Mouse (Mus musculus): ENCODE data around the gene Galnt2. TPM values are rescaled to one million over a fixed set of nuclear protein-coding genes. Genes with fewer than 3 reads are reported as not detected.

Gene Galnt2
- polyA plus RNA-seq, 1 experiment from 2014 or later: 60.5 TPM

GRCm38 (mm10) chr8:124284984-124285576 is 53.9 kb downstream of the Galnt2 start:
- Histone ChIP-seq H3K9me3 (ENCODE audit: control insufficient read depth, low read length) (no peaks in the 10 kb centered on the region), H3K9ac (ENCODE audit: low read length) (peak overlapping the region; percentile 57), H3K27ac (replicated peaks in 1 of 2; ENCODE audit: control insufficient read depth in 1 of 2, insufficient read depth in 1 of 2, low read depth in 2 of 2, low read length in 2 of 2) (peak overlapping the region; percentile 43 to 77), H3K27me3 (ENCODE audit: control insufficient read depth, insufficient read depth, low read length) (no peaks in the 10 kb centered on the region), H3K4me3 (ENCODE audit: control insufficient read depth in 1 of 2, insufficient read depth in 1 of 2, low read depth in 1 of 2, low read length in 2 of 2) (no peak overlapping the region), H3K4me1 (ENCODE audit: control insufficient read depth in 2 of 2, insufficient read depth in 2 of 2, low read length in 2 of 2) (peaks cover 52 to 75% of the 10 kb centered on the region in 2 experiments), H3K4me2 (ENCODE audit: low read length) (peak overlapping the region; percentile 36), H3K36me3 (ENCODE audit: control insufficient read depth, insufficient read depth, low read length) (no peaks in the 10 kb centered on the region)
- 0 out of 2 replicates have a peak, but pooled peaks have one; percentile 15 for ATAC-seq (ENCODE audit: insufficient number of reproducible peaks, insufficient read depth, low FRiP score, low read depth)
- 28% methylated on average over 9 of the region's 9 CpGs for WGBS

DNA sequence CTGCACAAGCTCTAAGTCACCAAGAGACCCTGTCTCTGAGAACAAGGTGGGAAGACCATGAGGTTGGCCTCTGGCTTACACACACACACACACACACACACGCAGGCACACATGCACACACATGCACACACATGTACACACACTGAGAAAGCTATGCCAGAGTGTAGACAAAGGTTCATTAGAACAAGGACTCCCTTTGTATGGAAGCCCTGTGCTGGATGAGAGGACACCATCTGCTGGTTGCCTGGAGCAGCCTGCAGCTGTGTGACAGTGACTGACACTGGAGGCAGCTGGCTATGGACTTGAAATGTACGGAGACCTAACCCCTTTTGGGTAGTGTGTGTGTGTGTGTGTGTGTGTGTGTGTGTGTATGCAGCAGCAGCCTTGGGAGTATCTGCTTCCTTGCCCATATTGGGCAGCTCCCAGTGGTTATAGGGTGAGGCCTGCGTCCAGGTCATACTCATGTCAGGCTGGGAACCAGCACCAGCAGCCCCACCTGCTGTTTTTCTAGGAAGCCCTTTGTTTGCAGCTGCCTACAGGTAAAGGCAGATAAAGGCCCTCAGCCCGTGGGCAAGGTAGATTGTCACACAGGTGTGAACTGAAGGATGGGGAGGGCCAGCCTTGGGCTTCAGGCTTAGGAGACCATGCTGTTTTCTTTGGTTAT is 55.4 kb downstream of the Galnt2 start:
- H3K27me3 ChIP-seq (ENCODE audit: control insufficient read depth, insufficient read depth, low read length): no peaks in the 10 kb centered on the region
- no peak overlapping the region for H3K4me2 ChIP-seq (ENCODE audit: low read length)
- ATAC-seq (ENCODE audit: insufficient number of reproducible peaks, insufficient read depth, low FRiP score, low read depth): no peak
- H3K36me3 ChIP-seq (ENCODE audit: control insufficient read depth, insufficient read depth, low read length): no peaks in the 10 kb centered on the region
- no peaks in the 10 kb centered on the region for H3K9me3 ChIP-seq (ENCODE audit: control insufficient read depth, low read length)
- H3K4me1 ChIP-seq (ENCODE audit: control insufficient read depth in 2 of 2, insufficient read depth in 2 of 2, low read length in 2 of 2): peaks cover 45 to 63% of the 10 kb centered on the region in 2 experiments
- no peak overlapping the region for H3K4me3 ChIP-seq (ENCODE audit: control insufficient read depth in 1 of 2, insufficient read depth in 1 of 2, low read depth in 1 of 2, low read length in 2 of 2)
- 66% methylated on average over 4 of the region's 4 CpGs for WGBS
- H3K9ac ChIP-seq (ENCODE audit: low read length): no peak overlapping the region
- no peak overlapping the region for H3K27ac ChIP-seq (replicated peaks in 1 of 2; ENCODE audit: control insufficient read depth in 1 of 2, insufficient read depth in 1 of 2, low read depth in 2 of 2, low read length in 2 of 2)

- no peak overlapping the region for H3K4me3 ChIP-seq (ENCODE audit: control insufficient read depth in 1 of 2, insufficient read depth in 1 of 2, low read depth in 1 of 2, low read length in 2 of 2)
- H3K4me1 ChIP-seq (ENCODE audit: control insufficient read depth in 2 of 2, insufficient read depth in 2 of 2, low read length in 2 of 2): peaks cover 35 to 56% of the 10 kb centered on the region in 2 experiments
- H3K27me3 ChIP-seq (ENCODE audit: control insufficient read depth, insufficient read depth, low read length): no peaks in the 10 kb centered on the region
- no peak overlapping the region for H3K4me2 ChIP-seq (ENCODE audit: low read length)
- H3K9ac ChIP-seq (ENCODE audit: low read length): no peak overlapping the region
- ATAC-seq (ENCODE audit: insufficient number of reproducible peaks, insufficient read depth, low FRiP score, low read depth): no peak
- no peak overlapping the region for H3K27ac ChIP-seq (replicated peaks in 1 of 2; ENCODE audit: control insufficient read depth in 1 of 2, insufficient read depth in 1 of 2, low read depth in 2 of 2, low read length in 2 of 2)
- H3K9me3 ChIP-seq (ENCODE audit: control insufficient read depth, low read length): no peaks in the 10 kb centered on the region
- H3K36me3 ChIP-seq (ENCODE audit: control insufficient read depth, insufficient read depth, low read length): no peaks in the 10 kb centered on the region
- WGBS: 72% methylated on average over 4 of the region's 4 CpGs
These were observed 57.1 kb downstream of the Galnt2 start for GRCm38 (mm10) chr8:124288215-124288864.

DNA sequence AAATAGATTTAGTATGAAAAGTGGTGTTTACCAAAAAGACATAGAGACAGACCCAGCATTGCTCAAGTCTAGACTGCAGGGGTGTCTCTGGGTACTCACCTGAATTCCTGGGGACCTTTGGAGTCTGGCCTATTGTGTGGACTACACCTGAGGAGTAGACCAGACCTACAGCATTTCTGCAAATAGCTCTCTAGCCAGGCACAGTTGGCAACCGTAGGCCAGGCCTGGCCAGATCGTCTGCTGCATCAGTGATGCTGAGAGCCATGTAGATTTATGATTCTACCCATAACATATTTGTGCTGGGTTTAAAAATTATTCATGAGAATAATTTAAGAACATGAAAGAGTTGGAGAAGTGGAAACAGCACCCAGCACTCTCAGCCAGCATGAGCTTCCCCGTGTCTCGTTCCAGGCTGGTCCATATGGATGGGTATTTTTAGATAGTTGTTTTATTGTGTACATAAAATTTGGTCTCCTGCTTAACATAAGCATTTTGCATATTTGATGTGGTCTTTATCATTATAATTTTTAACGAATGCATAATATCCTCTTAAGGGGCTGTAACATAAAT is 58.4 kb downstream of the Galnt2 start:
- Histone ChIP-seq H3K9me3 (ENCODE audit: control insufficient read depth, low read length) (no peaks in the 10 kb centered on the region), H3K4me1 (ENCODE audit: control insufficient read depth in 2 of 2, insufficient read depth in 2 of 2, low read length in 2 of 2) (peaks cover 35 to 56% of the 10 kb centered on the region in 2 experiments), H3K4me3 (ENCODE audit: control insufficient read depth in 1 of 2, insufficient read depth in 1 of 2, low read depth in 1 of 2, low read length in 2 of 2) (no peak overlapping the region), H3K4me2 (ENCODE audit: low read length) (no peak overlapping the region), H3K27me3 (ENCODE audit: control insufficient read depth, insufficient read depth, low read length) (no peaks in the 10 kb centered on the region), H3K27ac (replicated peaks in 1 of 2; ENCODE audit: control insufficient read depth in 1 of 2, insufficient read depth in 1 of 2, low read depth in 2 of 2, low read length in 2 of 2) (no peak overlapping the region), H3K36me3 (ENCODE audit: control insufficient read depth, insufficient read depth, low read length) (no peaks in the 10 kb centered on the region), H3K9ac (ENCODE audit: low read length) (no peak overlapping the region)
- ATAC-seq (ENCODE audit: insufficient number of reproducible peaks, insufficient read depth, low FRiP score, low read depth): no peak
- 89% methylated on average over 5 of the region's 5 CpGs for WGBS

GRCm38 (mm10) chr8:124290911-124291691 is 59.9 kb downstream of the Galnt2 start:
- H3K27ac ChIP-seq (replicated peaks in 1 of 2; ENCODE audit: control insufficient read depth in 1 of 2, insufficient read depth in 1 of 2, low read depth in 2 of 2, low read length in 2 of 2): no peak overlapping the region
- WGBS: 92% methylated on average over 9 of the region's 9 CpGs
- ATAC-seq (ENCODE audit: insufficient number of reproducible peaks, insufficient read depth, low FRiP score, low read depth): no peak
- no peak overlapping the region for H3K4me2 ChIP-seq (ENCODE audit: low read length)
- H3K9me3 ChIP-seq (ENCODE audit: control insufficient read depth, low read length): no peaks in the 10 kb centered on the region
- no peaks in the 10 kb centered on the region for H3K27me3 ChIP-seq (ENCODE audit: control insufficient read depth, insufficient read depth, low read length)
- no peak overlapping the region for H3K9ac ChIP-seq (ENCODE audit: low read length)
- 0 out of 2 replicates have a peak, but pooled peaks cover 2% of the 10 kb centered on the region for H3K36me3 ChIP-seq (ENCODE audit: control insufficient read depth, insufficient read depth, low read length)
- H3K4me1 ChIP-seq (ENCODE audit: control insufficient read depth in 2 of 2, insufficient read depth in 2 of 2, low read length in 2 of 2): peaks cover 30 to 48% of the 10 kb centered on the region in 2 experiments
- no peak overlapping the region for H3K4me3 ChIP-seq (ENCODE audit: control insufficient read depth in 1 of 2, insufficient read depth in 1 of 2, low read depth in 1 of 2, low read length in 2 of 2)

- 0 out of 2 replicates have a peak, but pooled peaks cover 4% of the 10 kb centered on the region for H3K36me3 ChIP-seq (ENCODE audit: control insufficient read depth, insufficient read depth, low read length)
- H3K4me3 ChIP-seq (ENCODE audit: control insufficient read depth in 1 of 2, insufficient read depth in 1 of 2, low read depth in 1 of 2, low read length in 2 of 2): no peak overlapping the region
- no peak overlapping the region for H3K27ac ChIP-seq (replicated peaks in 1 of 2; ENCODE audit: control insufficient read depth in 1 of 2, insufficient read depth in 1 of 2, low read depth in 2 of 2, low read length in 2 of 2)
- H3K27me3 ChIP-seq (ENCODE audit: control insufficient read depth, insufficient read depth, low read length): no peaks in the 10 kb centered on the region
- no peak overlapping the region for H3K9ac ChIP-seq (ENCODE audit: low read length)
- H3K4me2 ChIP-seq (ENCODE audit: low read length): no peak overlapping the region
- WGBS: 83% methylated on average over 5 of the region's 5 CpGs
- ATAC-seq (ENCODE audit: insufficient number of reproducible peaks, insufficient read depth, low FRiP score, low read depth): no peak
- no peaks in the 10 kb centered on the region for H3K9me3 ChIP-seq (ENCODE audit: control insufficient read depth, low read length)
- peaks cover 27 to 42% of the 10 kb centered on the region in 2 experiments for H3K4me1 ChIP-seq (ENCODE audit: control insufficient read depth in 2 of 2, insufficient read depth in 2 of 2, low read length in 2 of 2)
These were observed 60.5 kb downstream of the Galnt2 start for GRCm38 (mm10) chr8:124291693-124292092.

GRCm38 (mm10) chr8:124292965-124293364 is 61.8 kb downstream of the Galnt2 start:
- H3K9ac ChIP-seq (ENCODE audit: low read length): 0 out of 2 replicates have a peak overlapping the region, but pooled peaks have one; percentile 39
- H3K27ac ChIP-seq (replicated peaks in 1 of 2; ENCODE audit: control insufficient read depth in 1 of 2, insufficient read depth in 1 of 2, low read depth in 2 of 2, low read length in 2 of 2): no peak overlapping the region
- 68% methylated on average over 9 of the region's 9 CpGs for WGBS

More at GRCm38 (mm10) chr8:124292965-124293364, 61.8 kb downstream of the Galnt2 start:
- Histone ChIP-seq H3K4me1 (ENCODE audit: control insufficient read depth in 2 of 2, insufficient read depth in 2 of 2, low read length in 2 of 2) (peaks cover 27 to 35% of the 10 kb centered on the region in 2 experiments), H3K4me2 (ENCODE audit: low read length) (no peak overlapping the region), H3K4me3 (ENCODE audit: control insufficient read depth in 1 of 2, insufficient read depth in 1 of 2, low read depth in 1 of 2, low read length in 2 of 2) (no peak overlapping the region), H3K36me3 (ENCODE audit: control insufficient read depth, insufficient read depth, low read length) (0 out of 2 replicates have a peak, but pooled peaks cover 8% of the 10 kb centered on the region), H3K9me3 (ENCODE audit: control insufficient read depth, low read length) (no peaks in the 10 kb centered on the region), H3K27me3 (ENCODE audit: control insufficient read depth, insufficient read depth, low read length) (no peaks in the 10 kb centered on the region)
- no peak for ATAC-seq (ENCODE audit: insufficient number of reproducible peaks, insufficient read depth, low FRiP score, low read depth)

Measured in heart, embryonic 14.5 days (tissue).